Mouse (Mus musculus) liver, adult 2 months (tissue): ENCODE data around the gene Eif3a.

ENCODE experiments used
- CTCF ChIP-seq: fragments of 200-500 bp; IDR thresholded peaks from 2 replicates; pipeline ENCODE4 v1.5.1; 2011; ENCODE audit warnings: low read depth, low read length, control low read depth
- POLR2A ChIP-seq: fragments of 200-500 bp; IDR thresholded peaks from 2 replicates; pipeline ENCODE4 v1.6.1; 2011; ENCODE audit warnings: low read length, control low read depth; ENCODE audit not compliant: insufficient read depth; ENCODE audit errors: extremely low read depth

GRCm38 (mm10) chr19:60789452-60789851, 1.0 kb downstream of the Eif3a start:
- TF ChIP-seq CTCF, result no peak
- no peak for TF ChIP-seq POLR2A
